Mouse (Mus musculus) lung, adult 2 months (tissue): ENCODE results near the gene Atp6v1g3. TPM values are rescaled to one million over a fixed set of nuclear protein-coding genes. Genes with fewer than 3 reads are reported as not detected.

ENCODE experiments used
- DNase-seq: peaks from one replicate; pipeline ENCODE4 v3.0.0; 2022
- H3K4me1 ChIP-seq: fragments of 200-500 bp; 2 replicates; pipeline ENCODE4 v1.6.1; 2011; ENCODE audit warnings: low read length; ENCODE audit not compliant: control insufficient read depth, insufficient read depth
- H3K4me3 ChIP-seq: fragments of 200-500 bp; replicated peaks from 2 replicates; pipeline ENCODE3; 2011; ENCODE audit warnings: low read depth, mild to moderate bottlenecking, control low read depth, low read length; ENCODE audit errors: extremely low read depth
- CTCF ChIP-seq: fragments of 200-500 bp; IDR thresholded peaks from 2 replicates; pipeline ENCODE4 v1.5.1; 2011; ENCODE audit warnings: mild to moderate bottlenecking, low read length, control low read depth; ENCODE audit not compliant: insufficient read depth
- POLR2A ChIP-seq: fragments of 200-500 bp; IDR thresholded peaks from 2 replicates; pipeline ENCODE4 v1.6.1; 2011; ENCODE audit warnings: low read depth, mild to moderate bottlenecking, control low read depth, low read length, borderline replicate concordance; ENCODE audit errors: extremely low read depth
- WGBS: fragments of 180-500 bp; shearing (Covaris S2); methylation state at CpG from one replicate; pipeline ENCODE4 v1.1.7; 2018; 5-methylcytosine and 5-hydroxymethylcytosine counted together
- polyA plus RNA-seq: library from polyadenylated mRNA; depleted of rRNA; stranded (reverse); fragments of >200 nt; gene quantifications from 2 replicates; pipeline ENCODE4 v1.2.3, GENCODE M21; 2012

The Atp6v1g3 gene
- polyA plus RNA-seq, 1 experiment = not detected

GRCm38 (mm10) chr1:138250951-138251350, 22.6 kb upstream of the Atp6v1g3 start:
- DNase-seq = no peak
- 52% methylated on average over 2 of the region's 2 CpGs for WGBS
- Histone ChIP-seq H3K4me1 (no peaks in the 10 kb centered on the region), H3K4me3 (no peak overlapping the region)
- no peak for TF ChIP-seq CTCF
- TF ChIP-seq POLR2A = no peak

GRCm38 (mm10) chr1:138256172-138256789, 17.3 kb upstream of the Atp6v1g3 start:
- 86% methylated on average over 4 of the region's 4 CpGs for WGBS
- no peak for DNase-seq
- TF ChIP-seq CTCF (no peak), POLR2A (no peak)
- no peaks in the 10 kb centered on the region for H3K4me1 ChIP-seq
- H3K4me3 ChIP-seq = no peak overlapping the region

- DNase-seq = no peak
- H3K4me3 ChIP-seq = no peak overlapping the region
- H3K4me1 ChIP-seq = no peaks in the 10 kb centered on the region
- TF ChIP-seq POLR2A = no peak
- no peak for TF ChIP-seq CTCF
- 52% methylated on average over 4 of the region's 4 CpGs for WGBS
Observed at GRCm38 (mm10) chr1:138258758-138259157, 14.8 kb upstream of the Atp6v1g3 start.

- H3K4me3 ChIP-seq = no peak overlapping the region
- DNase-seq = no peak
- WGBS = 79% methylated on average over 3 of the region's 3 CpGs
Observed at GRCm38 (mm10) chr1:138261520-138261919, 12.0 kb upstream of the Atp6v1g3 start.

GRCm38 (mm10) chr1:138262408-138262807, 11.1 kb upstream of the Atp6v1g3 start:
- Histone ChIP-seq H3K4me3 (no peak overlapping the region), H3K4me1 (no peaks in the 10 kb centered on the region; the same call in 1 of the 2 replicates)
- DNase-seq = no peak
- TF ChIP-seq CTCF = no peak
- no peak for TF ChIP-seq POLR2A

More at GRCm38 (mm10) chr1:138261520-138261919, 12.0 kb upstream of the Atp6v1g3 start:
- no peaks in the 10 kb centered on the region; the same call in 1 of the 2 replicates for H3K4me1 ChIP-seq
- TF ChIP-seq CTCF = no peak
- no peak for TF ChIP-seq POLR2A

- DNase-seq = no peak
- H3K4me1 ChIP-seq = no peaks in the 10 kb centered on the region; the same call in 1 of the 2 replicates
- 77% methylated on average over 5 of the region's 5 CpGs for WGBS
- H3K4me3 ChIP-seq = no peak overlapping the region
- TF ChIP-seq CTCF (no peak), POLR2A (no peak)
Observed at GRCm38 (mm10) chr1:138267465-138268055, 6.0 kb upstream of the Atp6v1g3 start.

- Histone ChIP-seq H3K4me3 (no peak overlapping the region), H3K4me1 (no peaks in the 10 kb centered on the region)
- DNase-seq = no peak
- TF ChIP-seq POLR2A (no peak), CTCF (no peak)
- 69% methylated on average over 3 of the region's 3 CpGs for WGBS
Observed at GRCm38 (mm10) chr1:138274930-138275329, 1.4 kb downstream of the Atp6v1g3 start.

- 52% methylated on average over 5 of the region's 5 CpGs for WGBS
- DNase-seq = no peak
- no peaks in the 10 kb centered on the region for H3K4me1 ChIP-seq
- H3K4me3 ChIP-seq = no peak overlapping the region
- peak; percentile 50 for TF ChIP-seq CTCF
- TF ChIP-seq POLR2A = no peak
Observed at GRCm38 (mm10) chr1:138275859-138276258, 2.3 kb downstream of the Atp6v1g3 start.

- H3K4me3 ChIP-seq = no peak overlapping the region
- TF ChIP-seq POLR2A (no peak), CTCF (no peak)
- no peaks in the 10 kb centered on the region for H3K4me1 ChIP-seq
- WGBS = 79% methylated on average over 6 of the region's 6 CpGs
- no peak for DNase-seq
Observed at GRCm38 (mm10) chr1:138281139-138281538, 7.6 kb downstream of the Atp6v1g3 start.

GRCm38 (mm10) chr1:138282413-138283141, 9.0 kb downstream of the Atp6v1g3 start:
- H3K4me3 ChIP-seq = no peak overlapping the region
- no peaks in the 10 kb centered on the region for H3K4me1 ChIP-seq
- 77% methylated on average over 3 of the region's 3 CpGs for WGBS
- TF ChIP-seq POLR2A (no peak), CTCF (no peak)
- DNase-seq = no peak
